In genomic region chr10:37236001-37236822, GRCm38 (mm10) we compare ENCODE assay signal across 11 mouse cellular contexts.
DNase-seq lines count a peak whose midpoint lies in the region; ATAC-seq and TF ChIP-seq lines count a peak whose summit lies in the region.
"Had no signal": no experiment of that assay in that cellular context is flagged by ENCODE, and none has a peak within 500 bp of the region (broad histone marks: within the 10 kb centered on the region; RNA-seq: fewer than 3 reads in every experiment).

No protein-coding gene starts in this region.

- no peak overlapping the region for H3K4me2 ChIP-seq in liver, embryonic 14.5 days (ENCODE audit: low read depth)

- H3K4me3 ChIP-seq in kidney, adult 2 months (ENCODE audit: insufficient read depth, low read depth, low read length): no peak overlapping the region
- H3K4me3 ChIP-seq in liver, embryonic 14.5 days (ENCODE audit: insufficient read depth in 1 of 2, low read depth in 2 of 2, low read length in 2 of 2): no peak overlapping the region

- H3K36me3 ChIP-seq in kidney, adult 2 months (ENCODE audit: control insufficient read depth, insufficient read depth, low read length): no peaks in the 10 kb centered on the region
- no peaks in the 10 kb centered on the region for H3K36me3 ChIP-seq in liver, embryonic 14.5 days (replicated peaks; ENCODE audit: control insufficient read depth, insufficient read depth, low read depth)

- H3K27me3 ChIP-seq in kidney, adult 2 months (replicated peaks; ENCODE audit: control insufficient read depth, insufficient read depth, low read length): no peaks in the 10 kb centered on the region
- H3K27me3 ChIP-seq in liver, embryonic 14.5 days (ENCODE audit: control insufficient read depth, insufficient read depth, low read length): no peaks in the 10 kb centered on the region

- no peak for TF ChIP-seq POLR2A in kidney, adult 2 months (IDR thresholded peaks at IDR 0.05; ENCODE audit: low read depth, low read length)

- DNase-seq in kidney, adult 2 months: peak; percentile 48
- no peak for DNase-seq in kidney, postnatal 4 days
- DNase-seq in A20 (ENCODE audit: low read depth, low spot score): peak; percentile 57
- DNase-seq in liver, embryonic 14.5 days (ENCODE audit: low read depth in 3 of 3, low spot score in 3 of 3): no peak
- DNase-seq in thymus, postnatal 4 days: no peak
- DNase-seq in left cerebral cortex, postnatal 36 days (ENCODE audit: low spot score in 2 of 2): no peak
- DNase-seq: adrenal gland, adult 8-10 months; lung, adult 2 months had no signal

- peaks cover 3% of the 10 kb centered on the region; the same call in 1 of the 2 replicates for H3K4me1 ChIP-seq in kidney, adult 2 months (ENCODE audit: control insufficient read depth, insufficient read depth, low read length)
- H3K4me1 ChIP-seq in liver, embryonic 14.5 days (replicated peaks; ENCODE audit: control insufficient read depth in 2 of 2, insufficient read depth in 2 of 2, low read length in 1 of 2): peaks cover 28 to 36% of the 10 kb centered on the region in 2 experiments

- TF ChIP-seq CTCF in kidney, adult 2 months (conservative IDR thresholded peaks at IDR 0.05; ENCODE audit: insufficient read depth, insufficient read length, low read depth, low read length): no peak
- no peak for TF ChIP-seq CTCF in liver, embryonic 14.5 days (IDR thresholded peaks at IDR 0.05; ENCODE audit: low read depth)

- no peak for TF ChIP-seq EP300 in liver, embryonic 14.5 days (IDR thresholded peaks at IDR 0.05; ENCODE audit: low read depth)

- H3K9me3 ChIP-seq in liver, embryonic 14.5 days (ENCODE audit: control insufficient read depth, low read length): no peaks in the 10 kb centered on the region

- ATAC-seq in common myeloid progenitor, adult 5-6 weeks (replicated peaks; ENCODE audit: low read depth, poor library complexity, severe bottlenecking): peak; percentile 49
- ATAC-seq in liver, embryonic 14.5 days (ENCODE audit: insufficient read depth): no peak
- ATAC-seq in activated CD4-positive, CD25-positive, alpha-beta regulatory T cell, adult 4 months: no peak
- ATAC-seq: inflammation-experienced regulatory T-cells, adult 6 months had no signal

- 56% methylated on average over 4 of the region's 4 CpGs for WGBS in kidney, adult 2 months
- WGBS in liver, embryonic 14.5 days (ENCODE audit: insufficient replicate concordance): 39% methylated on average over 4 of the region's 4 CpGs

- intact Hi-C loops in left cerebral cortex, postnatal 36 days (cut with DNase I): no loop called here

- peak overlapping the region; percentile 43 for H3K27ac ChIP-seq in kidney, adult 2 months (ENCODE audit: insufficient read depth, low read depth, low read length)
- H3K27ac ChIP-seq in liver, embryonic 14.5 days: peak overlapping the region; percentile 13; the same call in 1 of the 2 replicates

- no peak overlapping the region for H3K9ac ChIP-seq in liver, embryonic 14.5 days (replicated peaks)

Comparison
In these comparisons a context has a peak if more than half of its experiments do, and no peak if none do; other contexts are left out.
1. DNase-seq: peak in kidney, adult 2 months (single experiment) and A20 (single experiment); none in kidney, postnatal 4 days (0 of 2), liver, embryonic 14.5 days (0 of 3), thymus, postnatal 4 days (single experiment) and left cerebral cortex, postnatal 36 days (0 of 2).